8 mouse cellular contexts compared by ENCODE assay signal in the genomic region with DNA sequence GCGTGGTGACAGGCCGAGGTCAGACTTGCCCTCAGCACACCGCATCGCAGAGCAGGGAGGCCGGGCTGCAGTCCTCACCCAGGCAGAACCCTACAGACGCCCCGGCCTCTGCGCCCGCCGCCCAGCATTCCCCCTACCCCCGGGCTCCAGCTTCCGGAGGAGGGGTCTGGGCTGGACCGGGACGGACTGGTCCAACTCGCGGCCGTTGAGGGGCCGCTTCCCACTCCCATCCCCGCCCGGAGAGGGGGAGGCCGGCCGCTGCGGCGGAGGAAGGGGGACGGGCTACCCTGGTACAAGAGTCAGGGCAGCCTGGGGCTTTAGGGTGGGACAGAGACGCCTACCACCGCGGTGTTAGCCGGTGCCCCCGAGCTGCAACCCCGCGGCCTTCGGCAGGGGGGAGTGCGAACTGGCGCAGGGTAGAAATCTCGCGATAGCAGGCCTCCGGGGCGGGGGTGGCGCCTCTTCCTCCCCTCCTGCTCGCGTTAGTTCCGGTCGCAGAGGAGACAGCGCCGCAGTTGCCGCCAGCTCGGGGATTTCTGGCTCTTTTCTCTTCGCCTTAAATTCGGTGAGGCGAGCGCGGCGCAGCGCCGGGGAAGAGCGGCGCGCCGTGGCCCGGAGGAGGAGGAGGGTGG. TPM values are rescaled to one million over a fixed set of nuclear protein-coding genes. Genes with fewer than 3 reads are reported as not detected.
DNase-seq lines count a peak whose midpoint lies in the region; ATAC-seq and TF ChIP-seq lines count a peak whose summit lies in the region.

A gene (plus strand): TSS at position 247 of the 632 bp plus-strand sequence.

- H3K27ac ChIP-seq in bone marrow, adult 2 months (ENCODE audit: control insufficient read depth, insufficient read depth, low read depth, low read length, poor library complexity): peak within 1 kb of the TSS; percentile 99
- H3K27ac ChIP-seq in embryonic facial prominence, embryonic 15.5 days (replicated peaks): peak within 1 kb of the TSS; percentile 99
- peak within 1 kb of the TSS; percentile 99 for H3K27ac ChIP-seq in limb, embryonic 14.5 days (replicated peaks; ENCODE audit: low read depth, low read length)
- peak within 1 kb of the TSS; percentile 100 for H3K27ac ChIP-seq in midbrain, postnatal 0 days (ENCODE audit: low read depth, low read length)

- no peaks in the 10 kb centered on the region for H3K4me1 ChIP-seq in bone marrow, adult 2 months (ENCODE audit: control insufficient read depth, insufficient read depth, low read length)
- peaks cover 14% of the 10 kb centered on the region for H3K4me1 ChIP-seq in embryonic facial prominence, embryonic 15.5 days
- peaks cover 9% of the 10 kb centered on the region for H3K4me1 ChIP-seq in limb, embryonic 14.5 days (ENCODE audit: control insufficient read depth, insufficient read depth, low read length)
- 0 out of 2 replicates have a peak, but pooled peaks cover 9% of the 10 kb centered on the region for H3K4me1 ChIP-seq in midbrain, postnatal 0 days (ENCODE audit: insufficient read depth, low read length)

- DNase-seq in 416B (ENCODE audit: low read depth): peak; percentile 94
- DNase-seq in heart, adult 8-10 months (ENCODE audit: low spot score): peak; percentile 91
- DNase-seq in kidney, adult 9 months: peak; percentile 93
- peak; percentile 93 for DNase-seq in limb, embryonic 14.5 days (ENCODE audit: low spot score)
- DNase-seq in midbrain, postnatal 0 days (ENCODE audit: low spot score): peak; percentile 95
- peak; percentile 87 to 92 for DNase-seq in spleen, postnatal 14 days (ENCODE audit: low spot score in 2 of 2)

- peak within 1 kb of the TSS; percentile 97 for H3K9ac ChIP-seq in embryonic facial prominence, embryonic 15.5 days
- peak within 1 kb of the TSS; percentile 97 for H3K9ac ChIP-seq in limb, embryonic 14.5 days (ENCODE audit: low read depth, low read length, severe bottlenecking)
- peak within 1 kb of the TSS; percentile 99 for H3K9ac ChIP-seq in midbrain, postnatal 0 days (replicated peaks; ENCODE audit: low read length, poor library complexity, severe bottlenecking)

- H3K4me3 ChIP-seq in bone marrow, adult 2 months (replicated peaks; ENCODE audit: control insufficient read depth, low read depth, low read length): peak within 1 kb of the TSS; percentile 98
- H3K4me3 ChIP-seq in embryonic facial prominence, embryonic 15.5 days (replicated peaks): peak within 1 kb of the TSS; percentile 96
- H3K4me3 ChIP-seq in limb, embryonic 14.5 days (replicated peaks; ENCODE audit: low read length): peak within 1 kb of the TSS; percentile 84
- H3K4me3 ChIP-seq in midbrain, postnatal 0 days (ENCODE audit: low read depth, low read length): peak within 1 kb of the TSS; percentile 98

- TF ChIP-seq CTCF in bone marrow, adult 2 months (IDR thresholded peaks at IDR 0.05; ENCODE audit: control insufficient read depth, insufficient read depth, low read length): no peak
- 0 out of 2 replicates have a peak, but pooled peaks have one; percentile 3 for TF ChIP-seq CTCF in midbrain, postnatal 0 days (IDR thresholded peaks at IDR 0.05)

- peaks cover 28% of the 10 kb centered on the region for H3K36me3 ChIP-seq in embryonic facial prominence, embryonic 15.5 days
- H3K36me3 ChIP-seq in limb, embryonic 14.5 days (ENCODE audit: control insufficient read depth, insufficient read depth, low read length): peaks cover 31% of the 10 kb centered on the region
- peaks cover 13% of the 10 kb centered on the region; the same call in 1 of the 2 replicates for H3K36me3 ChIP-seq in midbrain, postnatal 0 days (ENCODE audit: insufficient read depth, low read length)

- H3K9me3 ChIP-seq in embryonic facial prominence, embryonic 15.5 days (replicated peaks): no peaks in the 10 kb centered on the region
- no peaks in the 10 kb centered on the region for H3K9me3 ChIP-seq in limb, embryonic 14.5 days (ENCODE audit: control insufficient read depth, low read length)
- H3K9me3 ChIP-seq in midbrain, postnatal 0 days (ENCODE audit: low read length): no peaks in the 10 kb centered on the region

- peak; percentile 89 for TF ChIP-seq POLR2A in bone marrow, adult 2 months (IDR thresholded peaks at IDR 0.05; ENCODE audit: borderline replicate concordance, control insufficient read depth, low read depth, low read length)
- TF ChIP-seq POLR2A in limb, embryonic 14.5 days (IDR thresholded peaks at IDR 0.05; ENCODE audit: borderline replicate concordance, extremely low read depth, insufficient read depth, insufficient read length): peak; percentile 88; the same call in 1 of the 2 replicates

- ATAC-seq in embryonic facial prominence, embryonic 15.5 days (ENCODE audit: insufficient number of reproducible peaks, low FRiP score, low TSS enrichment, low read depth): peak; percentile 96
- peak; percentile 98 for ATAC-seq in limb, embryonic 14.5 days (ENCODE audit: low FRiP score, low read depth)
- ATAC-seq in midbrain, postnatal 0 days (ENCODE audit: low FRiP score): peak; percentile 96

- peak within 1 kb of the TSS; percentile 76 for H3K4me2 ChIP-seq in embryonic facial prominence, embryonic 15.5 days (replicated peaks)
- peak within 1 kb of the TSS; percentile 76 for H3K4me2 ChIP-seq in limb, embryonic 14.5 days (replicated peaks; ENCODE audit: low read depth, low read length, severe bottlenecking)
- H3K4me2 ChIP-seq in midbrain, postnatal 0 days (ENCODE audit: low read depth, low read length, poor library complexity, severe bottlenecking): peak within 1 kb of the TSS; percentile 82

- under 1% methylated on average over 61 of the region's 61 CpGs for WGBS in bone marrow, adult 2 months
- WGBS in embryonic facial prominence, embryonic 15.5 days: under 1% methylated on average over 55 of the region's 61 CpGs
- under 1% methylated on average over 38 of the region's 61 CpGs for WGBS in limb, embryonic 14.5 days
- WGBS in midbrain, postnatal 0 days: under 1% methylated on average over 48 of the region's 61 CpGs

- no peaks in the 10 kb centered on the region for H3K27me3 ChIP-seq in embryonic facial prominence, embryonic 15.5 days
- no peaks in the 10 kb centered on the region for H3K27me3 ChIP-seq in limb, embryonic 14.5 days (ENCODE audit: control insufficient read depth, insufficient read depth, low read length)
- H3K27me3 ChIP-seq in midbrain, postnatal 0 days (ENCODE audit: insufficient read depth, low read length): no peaks in the 10 kb centered on the region

RNA-seq across cellular contexts. Expression of the gene that starts here (rescaled TPM):
- 46.8 and 85.4 TPM in 2 replicates for polyA plus RNA-seq in bone marrow, adult 2 months (2011; ENCODE audit: insufficient read depth, insufficient read length, low replicate concordance, missing spikeins)
- polyA plus RNA-seq in embryonic facial prominence, embryonic 15.5 days (2015; fragmentation: Nextera tagmentation; extraction: Ambion mirVana): 292 and 297 TPM in 2 replicates
- total RNA-seq in heart, adult 8-10 months (2022): 10 to 100 TPM; 60.2 to 64.3 (median 62.1) TPM
- 105 and 112 TPM in 2 replicates for polyA plus RNA-seq in limb, embryonic 14.5 days (2012; rRNA removed)
- 350 and 367 TPM in 2 replicates for polyA plus RNA-seq in limb, embryonic 14.5 days (2014; fragmentation: Nextera tagmentation; extraction: Ambion mirVana)
- 251 and 312 TPM in 2 replicates for total RNA-seq in midbrain, postnatal 0 days (2014; rRNA removed)
- 325 and 364 TPM in 2 replicates for polyA plus RNA-seq in midbrain, postnatal 0 days (2015; fragmentation: Nextera tagmentation; extraction: Ambion mirVana)

Comparison
In these comparisons a context has a peak if more than half of its experiments do, and no peak if none do; other contexts are left out.
1. Peak in every context shown above with its lines: DNase-seq, ATAC-seq, H3K4me3 ChIP-seq and H3K27ac ChIP-seq.